Mouse (Mus musculus): ENCODE results near the gene Shmt1. TPM values are rescaled to one million over a fixed set of nuclear protein-coding genes. Genes with fewer than 3 reads are reported as not detected.
"Not testable (repeated sequence)": the region's sequence is repeated elsewhere in the genome, so short reads cannot be mapped to it uniquely, and the experiment has no call there.

The Shmt1 gene
- total RNA-seq (2021) = 1 to 10 TPM; 2.1 to 2.2 TPM

DNA sequence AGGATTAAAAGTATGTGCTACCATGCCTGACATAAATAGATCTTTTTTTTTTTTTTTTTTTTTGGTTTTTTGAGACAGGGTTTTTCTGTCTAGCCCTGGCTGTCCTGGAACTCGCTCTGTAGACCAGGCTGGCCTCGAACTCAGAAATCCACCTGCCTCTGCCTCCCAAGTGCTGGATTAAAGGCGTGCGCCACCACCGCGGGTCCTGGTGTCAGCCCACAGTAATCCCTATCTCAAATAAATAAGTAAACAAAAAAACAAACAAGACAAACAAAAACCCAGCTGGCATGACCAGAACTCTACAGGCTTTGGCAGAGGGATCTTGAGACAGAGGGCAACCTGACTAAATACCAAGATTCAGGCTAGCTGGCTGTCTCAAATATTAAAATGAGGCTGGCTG lies at the start of gene Shmt1:
TSS of gene Shmt1 (minus strand) at position 101 of the 400 bp plus-strand sequence.
- intact Hi-C loops (cut with DNase I); DNase-seq (ENCODE audit: low spot score in 2 of 2): not testable (repeated sequence)

DNA sequence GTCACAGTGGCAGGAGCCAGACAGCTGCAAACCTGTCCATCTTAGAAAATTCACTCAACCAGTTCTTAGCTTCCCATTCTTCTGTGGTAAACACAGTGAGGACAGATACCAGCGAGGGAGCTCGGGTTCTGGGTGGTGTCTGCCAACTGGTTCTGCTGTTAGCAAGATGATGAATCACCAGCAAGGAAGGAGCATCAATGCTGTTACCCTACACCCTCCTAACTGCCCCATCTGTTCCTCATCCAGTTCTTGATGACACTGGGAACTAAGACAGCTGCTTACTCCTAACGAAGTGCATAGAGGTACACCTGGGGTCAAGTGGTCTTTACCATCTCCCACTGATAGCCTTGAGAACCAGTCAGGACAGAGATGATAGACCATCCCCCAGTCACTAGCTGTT lies 45.1 kb upstream of the Shmt1 start:
- intact Hi-C loops (cut with DNase I) = no loop called here
- DNase-seq (ENCODE audit: low spot score in 2 of 2) = no peak

GRCm38 (mm10) chr11:60845415-60845814 lies 33.9 kb upstream of the Shmt1 start:
- no peak for DNase-seq (ENCODE audit: low spot score in 2 of 2)

DNA sequence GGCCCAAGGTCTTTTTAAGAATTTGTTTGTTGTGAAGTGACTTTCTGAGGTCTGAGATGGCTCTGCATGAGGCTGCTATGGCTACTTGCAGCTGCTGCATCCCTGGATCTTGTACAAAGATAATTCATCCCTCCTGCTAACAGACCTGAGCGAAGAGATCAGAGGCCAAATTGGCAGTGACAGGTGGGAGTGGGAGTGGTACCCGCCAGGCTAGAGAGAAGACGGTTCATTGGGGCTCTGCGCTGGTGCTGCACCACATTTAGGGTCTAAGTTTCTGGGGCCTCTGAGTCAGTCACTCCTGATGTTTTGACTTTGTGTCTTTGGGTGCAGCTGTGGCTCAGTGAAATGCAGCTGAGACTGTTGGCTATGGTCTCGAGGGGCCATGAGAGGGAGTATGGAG lies 31.9 kb upstream of the Shmt1 start:
- no peak for DNase-seq (ENCODE audit: low spot score in 2 of 2)
- intact Hi-C loops (cut with DNase I) = no loop called here

More at GRCm38 (mm10) chr11:60845415-60845814, 33.9 kb upstream of the Shmt1 start:
- intact Hi-C loops (cut with DNase I) = no loop called here

GRCm38 (mm10) chr11:60841467-60842200 lies 30.1 kb upstream of the Shmt1 start:
- intact Hi-C loops (cut with DNase I) = no loop called here
- DNase-seq (ENCODE audit: low spot score in 2 of 2) = no peak

DNA sequence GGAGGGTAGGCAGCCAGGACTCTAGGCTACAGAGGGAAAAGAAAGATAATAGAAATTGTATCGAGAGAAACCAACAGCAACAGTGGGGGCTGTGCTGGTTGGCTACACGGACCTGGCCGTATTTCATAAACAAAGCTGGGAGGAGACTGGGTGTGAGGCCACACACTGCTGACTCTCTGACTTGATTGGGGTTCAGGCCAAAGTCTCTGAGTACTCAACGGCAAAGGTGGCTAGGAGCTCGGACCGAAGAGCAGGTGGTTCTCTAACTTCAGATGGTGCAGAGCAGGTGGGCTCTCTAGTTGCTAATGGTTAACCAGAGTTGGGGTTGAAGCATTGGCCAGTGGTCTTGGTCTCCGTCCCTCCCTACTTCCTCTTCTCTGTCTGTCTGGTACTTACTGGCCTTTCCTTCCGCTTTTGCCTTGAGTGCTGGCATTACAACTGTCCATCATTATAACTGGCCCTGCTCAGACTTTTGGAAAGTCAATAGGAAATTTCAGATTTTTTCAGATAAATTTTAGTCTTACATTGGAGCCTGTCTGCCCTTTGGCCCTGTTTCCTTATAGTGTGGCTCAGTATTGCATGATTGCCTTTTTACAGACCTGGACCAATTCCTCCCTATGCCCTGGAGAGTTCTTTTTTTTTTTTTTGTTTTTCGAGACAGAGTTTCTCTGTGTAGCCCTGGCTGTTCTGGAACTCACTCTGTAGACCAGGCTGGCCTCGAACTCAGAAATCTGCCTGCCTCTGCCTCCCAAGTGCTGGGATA lies 26.3 kb upstream of the Shmt1 start:
- intact Hi-C loops (cut with DNase I) = no loop called here
- no peak for DNase-seq (ENCODE audit: low spot score in 2 of 2)

DNA sequence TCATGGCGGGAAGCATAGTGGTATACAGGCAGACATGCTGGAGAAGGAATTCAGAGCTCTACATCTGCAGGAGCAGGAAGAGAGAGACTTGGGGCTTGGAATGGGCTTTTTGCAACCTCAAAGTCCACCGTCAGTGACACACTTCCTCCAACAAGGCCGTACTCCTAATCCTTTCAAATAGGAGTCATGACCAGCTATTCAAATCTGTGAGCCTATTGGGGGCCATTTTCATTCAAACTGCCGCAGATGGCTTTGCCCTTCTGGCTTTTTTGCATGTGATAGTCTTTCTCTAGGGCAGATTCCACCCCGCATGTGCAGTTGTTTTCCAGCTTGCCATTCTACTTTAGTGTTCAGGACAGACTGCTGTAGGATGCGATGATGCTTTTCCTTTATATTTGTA lies 25.4 kb upstream of the Shmt1 start:
- intact Hi-C loops (cut with DNase I) = no loop called here
- DNase-seq (ENCODE audit: low spot score in 2 of 2) = no peak

- peak; percentile 92 for DNase-seq (ENCODE audit: low spot score in 2 of 2)
- intact Hi-C loops (cut with DNase I) = loop anchor here (1.0 kb wide), 1 partner anchor 48 kb away; no protein-coding TSS in a partner anchor
These were observed 19.0 kb upstream of the Shmt1 start, which contains the start of gene Dhrs7b for GRCm38 (mm10) chr11:60830433-60831052. Gene Dhrs7b, plus strand, starts transcription at chr11:60830631.

GRCm38 (mm10) chr11:60828903-60829302 lies 17.4 kb upstream of the Shmt1 start:
- DNase-seq (ENCODE audit: low spot score in 2 of 2) = no peak
- intact Hi-C loops (cut with DNase I) = loop anchor here (5.0 kb wide), 1 partner anchor 127 kb away; no protein-coding TSS in a partner anchor

- intact Hi-C loops (cut with DNase I) = loop anchor here (5.0 kb wide), 1 partner anchor 125 kb away; no protein-coding TSS in a partner anchor
- no peak for DNase-seq (ENCODE audit: low spot score in 2 of 2)
These were observed 15.9 kb upstream of the Shmt1 start for GRCm38 (mm10) chr11:60827241-60827945.

DNA sequence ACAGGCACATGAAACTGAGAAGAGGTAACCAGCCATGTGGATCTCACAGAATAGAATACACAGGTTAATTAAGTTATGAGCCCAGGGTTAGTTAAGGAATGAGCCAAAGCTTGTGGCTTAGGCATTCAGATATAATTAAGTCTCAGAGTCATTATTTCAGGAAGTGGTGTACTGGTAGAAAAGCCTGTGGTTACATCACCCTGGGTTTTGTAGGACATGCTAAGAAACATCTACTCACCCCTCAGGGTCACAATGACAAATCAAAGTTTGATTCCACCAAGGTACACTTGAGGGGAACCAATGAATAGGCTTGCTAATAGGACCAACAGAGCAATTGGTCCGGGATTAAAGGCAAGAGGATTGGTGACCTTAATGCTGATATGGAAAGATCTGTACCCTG lies 15.2 kb upstream of the Shmt1 start:
- no peak for DNase-seq (ENCODE audit: low spot score in 2 of 2)
- intact Hi-C loops (cut with DNase I) = loop anchor here (5.0 kb wide), 1 partner anchor 124 kb away; no protein-coding TSS in a partner anchor

- no peak for DNase-seq (ENCODE audit: low spot score in 2 of 2)
- intact Hi-C loops (cut with DNase I) = loop anchor here (5.0 kb wide), 1 partner anchor 123 kb away; no protein-coding TSS in a partner anchor
These were observed 13.7 kb upstream of the Shmt1 start for GRCm38 (mm10) chr11:60825191-60825590.

DNA sequence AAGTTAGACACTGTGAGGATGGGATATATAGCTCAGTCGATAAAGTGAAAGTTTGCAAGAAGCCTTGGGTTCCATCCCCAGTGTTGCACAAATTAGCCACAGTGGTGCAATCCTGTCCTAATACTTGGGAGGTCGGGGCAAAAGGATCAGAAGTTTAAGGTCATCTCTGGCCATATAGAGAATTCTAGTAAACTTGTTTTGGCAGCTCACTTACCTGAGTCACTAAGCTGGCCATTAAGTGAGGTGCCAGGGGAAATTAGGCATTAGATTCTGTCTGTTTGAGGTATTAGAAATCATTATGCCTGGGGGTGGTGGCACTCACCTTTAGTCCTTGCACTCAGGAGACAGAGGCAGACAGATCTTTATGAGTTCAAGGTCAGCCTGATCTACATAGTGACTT lies 12.3 kb upstream of the Shmt1 start:
- no peak for DNase-seq (ENCODE audit: low spot score in 2 of 2)
- intact Hi-C loops (cut with DNase I) = no loop called here

- no peak for DNase-seq (ENCODE audit: low spot score in 2 of 2)
- intact Hi-C loops (cut with DNase I) = no loop called here
These were observed 4.9 kb upstream of the Shmt1 start for GRCm38 (mm10) chr11:60816398-60816797.

DNA sequence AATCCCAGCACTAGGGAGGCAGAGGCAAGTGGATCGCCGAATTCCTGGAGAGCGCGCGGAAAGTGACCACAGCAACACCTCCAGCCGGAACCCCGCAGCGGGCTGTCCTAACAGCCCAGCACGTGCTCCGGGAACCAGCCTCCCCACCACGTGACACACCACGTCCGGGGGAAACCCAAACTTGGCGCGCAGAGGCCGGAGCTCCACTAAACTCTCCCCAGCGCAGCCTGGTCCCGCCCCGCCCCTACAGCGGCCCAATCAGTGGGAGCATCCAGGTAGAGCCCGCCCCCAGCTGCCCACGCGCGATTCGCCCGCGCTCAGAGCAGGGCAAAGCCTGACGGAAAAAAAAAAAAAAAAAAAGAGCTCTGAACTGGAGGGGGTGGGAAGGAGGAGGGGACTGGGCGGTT lies 461 bp downstream of the Shmt1 start:
- intact Hi-C loops (cut with DNase I) = no loop called here
- peak; percentile 86 to 87 for DNase-seq (ENCODE audit: low spot score in 2 of 2)

- intact Hi-C loops (cut with DNase I) = no loop called here
- DNase-seq (ENCODE audit: low spot score in 2 of 2) = no peak
These were observed 1.2 kb downstream of the Shmt1 start for GRCm38 (mm10) chr11:60810046-60810965.

GRCm38 (mm10) chr11:60809546-60809945 lies 2.0 kb downstream of the Shmt1 start:
- intact Hi-C loops (cut with DNase I) = no loop called here
- DNase-seq (ENCODE audit: low spot score in 2 of 2) = no peak

- DNase-seq (ENCODE audit: low spot score in 2 of 2) = no peak
These were observed 3.0 kb downstream of the Shmt1 start for GRCm38 (mm10) chr11:60808286-60809070.

More at GRCm38 (mm10) chr11:60808286-60809070, 3.0 kb downstream of the Shmt1 start:
- intact Hi-C loops (cut with DNase I) = no loop called here

All from left cerebral cortex, postnatal 36 days (tissue).